Mouse (Mus musculus) midbrain, embryonic 11.5 days (tissue): Measurements from ENCODE around the gene Olfr804. TPM values are rescaled to one million over a fixed set of nuclear protein-coding genes. Genes with fewer than 3 reads are reported as not detected.

ENCODE experiments used
- microRNA-seq: library from miRNA; unstranded; fragments of <30 nt; microRNA quantifications from one replicate; pipeline ENCODE4, GENCODE M21; 2017
- polyA plus RNA-seq: library from polyadenylated mRNA; unstranded; fragments of >200 nt; fragmentation: Nextera tagmentation; extraction: Ambion mirVana; gene quantifications from 2 replicates; pipeline ENCODE4 v1.2.1, GENCODE M21; 2014

The Olfr804 gene
- polyA plus RNA-seq, 1 experiment from 2014 or later = not detected

Small RNAs within 50 kb of the gene (microRNA-seq; reads per million reads assigned to microRNA genes)
- gene Gm24485 = not detected

Other genes starting within 250 kb of the Olfr804 start
- gene Olfr787, start 241.3 kb upstream of the Olfr804 start, polyA plus RNA-seq = not detected in 2 replicates
- gene Olfr788, start 232.2 kb upstream of the Olfr804 start, polyA plus RNA-seq = not detected in 2 replicates
- not detected in 2 replicates for gene Olfr789, start 218.5 kb upstream of the Olfr804 start, polyA plus RNA-seq
- not detected in 2 replicates for gene Olfr790, start 204.7 kb upstream of the Olfr804 start, polyA plus RNA-seq
- gene Olfr791, start 181.4 kb upstream of the Olfr804 start, polyA plus RNA-seq = not detected in 2 replicates
- not detected in 2 replicates for gene Olfr792, start 164.0 kb upstream of the Olfr804 start, polyA plus RNA-seq
- gene Olfr794, start 135.6 kb upstream of the Olfr804 start, polyA plus RNA-seq = not detected in 2 replicates
- not detected in 2 replicates for gene Olfr796, start 90.6 kb upstream of the Olfr804 start, polyA plus RNA-seq
- not detected in 2 replicates for gene Olfr798, start 75.3 kb upstream of the Olfr804 start, polyA plus RNA-seq
- gene Olfr799, start 65.7 kb upstream of the Olfr804 start, polyA plus RNA-seq = not detected in 2 replicates
- not detected in 2 replicates for gene Olfr800, start 45.5 kb upstream of the Olfr804 start, polyA plus RNA-seq
- not detected in 2 replicates for gene Olfr801, start 29.3 kb upstream of the Olfr804 start, polyA plus RNA-seq
- not detected in 2 replicates for gene Olfr802, start 15.0 kb upstream of the Olfr804 start, polyA plus RNA-seq
- gene Olfr803, start 8.9 kb upstream of the Olfr804 start, polyA plus RNA-seq = not detected in 2 replicates
- gene Olfr805, start 26.2 kb downstream of the Olfr804 start, polyA plus RNA-seq = not detected in 2 replicates
- gene Olfr806, start 38.7 kb downstream of the Olfr804 start, polyA plus RNA-seq = not detected in 2 replicates
- gene Olfr807, start 54.6 kb downstream of the Olfr804 start, polyA plus RNA-seq = not detected in 2 replicates
- not detected in 2 replicates for gene Olfr808, start 62.3 kb downstream of the Olfr804 start, polyA plus RNA-seq
- not detected in 2 replicates for gene Olfr809, start 71.4 kb downstream of the Olfr804 start, polyA plus RNA-seq
- gene Olfr810, start 91.7 kb downstream of the Olfr804 start, polyA plus RNA-seq = not detected in 2 replicates
- gene Olfr811, start 101.2 kb downstream of the Olfr804 start, polyA plus RNA-seq = not detected in 2 replicates
- not detected in 2 replicates for gene Olfr812, start 142.9 kb downstream of the Olfr804 start, polyA plus RNA-seq
- not detected in 2 replicates for gene Olfr813, start 152.2 kb downstream of the Olfr804 start, polyA plus RNA-seq
- not detected in 2 replicates for gene Olfr814, start 176.6 kb downstream of the Olfr804 start, polyA plus RNA-seq
- not detected in 2 replicates for gene Olfr815, start 202.7 kb downstream of the Olfr804 start, polyA plus RNA-seq
- not detected in 2 replicates for gene Olfr816, start 212.4 kb downstream of the Olfr804 start, polyA plus RNA-seq
- gene Olfr818, start 245.9 kb downstream of the Olfr804 start, polyA plus RNA-seq = not detected in 2 replicates